Mouse (Mus musculus): Measurements from ENCODE around the gene Zbtb45. TPM values are rescaled to one million over a fixed set of nuclear protein-coding genes. Genes with fewer than 3 reads are reported as not detected.
A peak's percentile ranks its signal among the peaks of the same experiment; 100 is the strongest.

The Zbtb45 gene
- polyA plus RNA-seq, 1 experiment from 2014 or later = 22.6 TPM

- Histone ChIP-seq H3K4me1 (ENCODE audit: control insufficient read depth, insufficient read depth, low read length) (no peaks in the 10 kb centered on the region), H3K27me3 (ENCODE audit: control insufficient read depth, insufficient read depth, low read length) (no peaks in the 10 kb centered on the region), H3K27ac (replicated peaks; ENCODE audit: low read depth, low read length) (no peak overlapping the region), H3K4me3 (ENCODE audit: low read depth, low read length) (no peak overlapping the region), H3K36me3 (replicated peaks; ENCODE audit: control insufficient read depth, insufficient read depth, low read depth, low read length) (no peaks in the 10 kb centered on the region), H3K9ac (replicated peaks; ENCODE audit: low read length) (no peak overlapping the region), H3K9me3 (replicated peaks; ENCODE audit: control insufficient read depth, low read length) (no peaks in the 10 kb centered on the region), H3K4me2 (ENCODE audit: low read depth, low read length) (no peak overlapping the region)
- no peak for ATAC-seq (replicated peaks; ENCODE audit: insufficient number of reproducible peaks, low FRiP score, low TSS enrichment, low read depth)
- no peak for DNase-seq (ENCODE audit: low spot score)
- 87% methylated on average over 1 of the region's 1 CpGs for WGBS
Observed at GRCm38 (mm10) chr7:13015217-13015616, 5.4 kb upstream of the Zbtb45 start.

- H3K4me3 ChIP-seq (ENCODE audit: low read depth, low read length) = no peak overlapping the region
- no peak overlapping the region for H3K9ac ChIP-seq (replicated peaks; ENCODE audit: low read length)
- H3K36me3 ChIP-seq (replicated peaks; ENCODE audit: control insufficient read depth, insufficient read depth, low read depth, low read length) = no peaks in the 10 kb centered on the region
- H3K27me3 ChIP-seq (ENCODE audit: control insufficient read depth, insufficient read depth, low read length) = no peaks in the 10 kb centered on the region
- H3K4me2 ChIP-seq (ENCODE audit: low read depth, low read length) = no peak overlapping the region
- DNase-seq (ENCODE audit: low spot score) (no peak), ATAC-seq (replicated peaks; ENCODE audit: insufficient number of reproducible peaks, low FRiP score, low TSS enrichment, low read depth) (no peak)
- no peaks in the 10 kb centered on the region for H3K9me3 ChIP-seq (replicated peaks; ENCODE audit: control insufficient read depth, low read length)
- no peak overlapping the region for H3K27ac ChIP-seq (replicated peaks; ENCODE audit: low read depth, low read length)
- H3K4me1 ChIP-seq (ENCODE audit: control insufficient read depth, insufficient read depth, low read length) = no peaks in the 10 kb centered on the region
- WGBS = 33% methylated on average over 6 of the region's 6 CpGs
Observed at GRCm38 (mm10) chr7:13014275-13014839, 4.5 kb upstream of the Zbtb45 start.

- Histone ChIP-seq H3K9me3 (replicated peaks; ENCODE audit: control insufficient read depth, low read length) (no peaks in the 10 kb centered on the region), H3K27me3 (ENCODE audit: control insufficient read depth, insufficient read depth, low read length) (no peaks in the 10 kb centered on the region), H3K4me2 (ENCODE audit: low read depth, low read length) (no peak overlapping the region), H3K36me3 (replicated peaks; ENCODE audit: control insufficient read depth, insufficient read depth, low read depth, low read length) (no peaks in the 10 kb centered on the region), H3K4me1 (ENCODE audit: control insufficient read depth, insufficient read depth, low read length) (no peaks in the 10 kb centered on the region), H3K4me3 (ENCODE audit: low read depth, low read length) (no peak overlapping the region), H3K9ac (replicated peaks; ENCODE audit: low read length) (no peak overlapping the region), H3K27ac (replicated peaks; ENCODE audit: low read depth, low read length) (no peak overlapping the region)
- ATAC-seq (replicated peaks; ENCODE audit: insufficient number of reproducible peaks, low FRiP score, low TSS enrichment, low read depth) = no peak
- no peak for DNase-seq (ENCODE audit: low spot score)
- 66% methylated on average over 4 of the region's 4 CpGs for WGBS
Observed at GRCm38 (mm10) chr7:13013671-13014070, 3.8 kb upstream of the Zbtb45 start.

- peak overlapping the region; percentile 62 for H3K4me3 ChIP-seq (ENCODE audit: low read depth, low read length)
- H3K4me2 ChIP-seq (ENCODE audit: low read depth, low read length) = peak overlapping the region; percentile 83
- peak; percentile 98 for DNase-seq (ENCODE audit: low spot score)
Observed at GRCm38 (mm10) chr7:13009143-13010004, 460 bp downstream of the Zbtb45 start.

GRCm38 (mm10) chr7:13007341-13008092 lies 2.3 kb downstream of the Zbtb45 start:
- Histone ChIP-seq H3K4me3 (ENCODE audit: low read depth, low read length) (peak overlapping the region; percentile 8; the same call in 1 of the 2 replicates), H3K4me2 (ENCODE audit: low read depth, low read length) (peak overlapping the region; percentile 25), H3K36me3 (replicated peaks; ENCODE audit: control insufficient read depth, insufficient read depth, low read depth, low read length) (peaks cover 6% of the 10 kb centered on the region; the same call in 1 of the 2 replicates), H3K4me1 (ENCODE audit: control insufficient read depth, insufficient read depth, low read length) (no peaks in the 10 kb centered on the region), H3K9ac (replicated peaks; ENCODE audit: low read length) (no peak overlapping the region; the same call in 1 of the 2 replicates), H3K9me3 (replicated peaks; ENCODE audit: control insufficient read depth, low read length) (no peaks in the 10 kb centered on the region), H3K27ac (replicated peaks; ENCODE audit: low read depth, low read length) (no peak overlapping the region), H3K27me3 (ENCODE audit: control insufficient read depth, insufficient read depth, low read length) (peaks cover 4% of the 10 kb centered on the region; the same call in 1 of the 2 replicates)
- 38% methylated on average over 57 of the region's 57 CpGs for WGBS
- DNase-seq (ENCODE audit: low spot score) (no peak), ATAC-seq (replicated peaks; ENCODE audit: insufficient number of reproducible peaks, low FRiP score, low TSS enrichment, low read depth) (no peak)

More at GRCm38 (mm10) chr7:13009143-13010004, 460 bp downstream of the Zbtb45 start:
- peak overlapping the region; percentile 90 for H3K9ac ChIP-seq (replicated peaks; ENCODE audit: low read length)
- no peaks in the 10 kb centered on the region for H3K9me3 ChIP-seq (replicated peaks; ENCODE audit: control insufficient read depth, low read length)
- WGBS = under 1% methylated on average over 42 of the region's 42 CpGs
- no peaks in the 10 kb centered on the region for H3K4me1 ChIP-seq (ENCODE audit: control insufficient read depth, insufficient read depth, low read length)
- ATAC-seq (replicated peaks; ENCODE audit: insufficient number of reproducible peaks, low FRiP score, low TSS enrichment, low read depth) = peak; percentile 89
- peaks cover 4% of the 10 kb centered on the region; the same call in 1 of the 2 replicates for H3K27me3 ChIP-seq (ENCODE audit: control insufficient read depth, insufficient read depth, low read length)
- peak overlapping the region; percentile 95 for H3K27ac ChIP-seq (replicated peaks; ENCODE audit: low read depth, low read length)
- peaks cover 6% of the 10 kb centered on the region; the same call in 1 of the 2 replicates for H3K36me3 ChIP-seq (replicated peaks; ENCODE audit: control insufficient read depth, insufficient read depth, low read depth, low read length)

GRCm38 (mm10) chr7:13006531-13006930 lies 3.3 kb downstream of the Zbtb45 start:
- peaks cover 6% of the 10 kb centered on the region; the same call in 1 of the 2 replicates for H3K36me3 ChIP-seq (replicated peaks; ENCODE audit: control insufficient read depth, insufficient read depth, low read depth, low read length)
- H3K27me3 ChIP-seq (ENCODE audit: control insufficient read depth, insufficient read depth, low read length) = peaks cover 4% of the 10 kb centered on the region; the same call in 1 of the 2 replicates
- H3K9ac ChIP-seq (replicated peaks; ENCODE audit: low read length) = no peak overlapping the region
- DNase-seq (ENCODE audit: low spot score) (no peak), ATAC-seq (replicated peaks; ENCODE audit: insufficient number of reproducible peaks, low FRiP score, low TSS enrichment, low read depth) (no peak)
- no peak overlapping the region for H3K4me2 ChIP-seq (ENCODE audit: low read depth, low read length)
- no peaks in the 10 kb centered on the region for H3K9me3 ChIP-seq (replicated peaks; ENCODE audit: control insufficient read depth, low read length)
- no peaks in the 10 kb centered on the region for H3K4me1 ChIP-seq (ENCODE audit: control insufficient read depth, insufficient read depth, low read length)
- H3K27ac ChIP-seq (replicated peaks; ENCODE audit: low read depth, low read length) = no peak overlapping the region
- no peak overlapping the region for H3K4me3 ChIP-seq (ENCODE audit: low read depth, low read length)
- 86% methylated on average over 10 of the region's 10 CpGs for WGBS

- H3K27ac ChIP-seq (replicated peaks; ENCODE audit: low read depth, low read length) = no peak overlapping the region
- no peaks in the 10 kb centered on the region for H3K9me3 ChIP-seq (replicated peaks; ENCODE audit: control insufficient read depth, low read length)
- H3K4me2 ChIP-seq (ENCODE audit: low read depth, low read length) = no peak overlapping the region
- peaks cover 6% of the 10 kb centered on the region; the same call in 1 of the 2 replicates for H3K36me3 ChIP-seq (replicated peaks; ENCODE audit: control insufficient read depth, insufficient read depth, low read depth, low read length)
- DNase-seq (ENCODE audit: low spot score) = no peak
- ATAC-seq (replicated peaks; ENCODE audit: insufficient number of reproducible peaks, low FRiP score, low TSS enrichment, low read depth) = no peak
- H3K4me3 ChIP-seq (ENCODE audit: low read depth, low read length) = no peak overlapping the region
- no peaks in the 10 kb centered on the region for H3K4me1 ChIP-seq (ENCODE audit: control insufficient read depth, insufficient read depth, low read length)
- peaks cover 4% of the 10 kb centered on the region; the same call in 1 of the 2 replicates for H3K27me3 ChIP-seq (ENCODE audit: control insufficient read depth, insufficient read depth, low read length)
- H3K9ac ChIP-seq (replicated peaks; ENCODE audit: low read length) = no peak overlapping the region
- WGBS = 91% methylated on average over 17 of the region's 17 CpGs
Observed at GRCm38 (mm10) chr7:13006011-13006410, 3.8 kb downstream of the Zbtb45 start.

Data from embryonic facial prominence, embryonic 11.5 days (tissue).